In the genomic region with DNA sequence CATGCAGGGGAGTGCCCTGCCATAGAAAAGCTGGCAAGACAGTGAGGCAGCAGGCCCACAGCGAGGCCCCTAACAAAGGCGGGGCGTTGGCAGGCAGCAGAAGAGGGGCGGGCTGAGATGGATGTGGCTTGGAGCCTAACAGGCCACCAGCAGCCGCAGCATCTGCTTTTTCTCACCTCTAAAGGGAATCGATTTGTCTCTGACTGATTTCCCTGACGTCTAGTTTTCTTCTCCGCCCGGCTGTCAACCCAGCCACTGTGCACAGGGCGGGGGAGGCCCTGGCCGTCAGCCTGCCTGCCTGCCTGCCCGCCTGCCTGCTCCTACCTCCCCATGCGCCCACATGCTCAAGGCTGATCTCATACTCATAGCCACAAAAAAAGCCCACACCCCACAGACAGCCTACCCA, we compare ENCODE assay signal across 8 mouse cellular contexts. TPM values are rescaled to one million over a fixed set of nuclear protein-coding genes. Genes with fewer than 3 reads are reported as not detected.
A peak's percentile ranks its signal among the peaks of the same experiment; 100 is the strongest.
DNase-seq lines count a peak whose midpoint lies in the region; TF ChIP-seq lines count a peak whose summit lies in the region.

No protein-coding gene starts in this region.

- no peak for TF ChIP-seq CTCF in layer of hippocampus, adult 2 months (conservative IDR thresholded peaks at IDR 0.05)

- intact Hi-C loops in heart, postnatal 25 days (cut with DNase I) = no loop called here

- no peak overlapping the region for H3K4me3 ChIP-seq in layer of hippocampus, adult 2 months

- H3K27ac ChIP-seq in layer of hippocampus, adult 2 months = peak overlapping the region; percentile 82

- DNase-seq in heart, adult 11 months = peak; percentile 94
- no peak for DNase-seq in heart, postnatal 25 days (ENCODE audit: low spot score)
- peak; percentile 78 to 79 for DNase-seq in cerebellum, postnatal 14 days
- DNase-seq in frontal cortex, postnatal 36 days (ENCODE audit: low spot score in 2 of 2) = peak; percentile 56 to 58
- DNase-seq in layer of hippocampus, adult 2 months (ENCODE audit: low spot score in 2 of 2) = peak; percentile 72 to 87
- DNase-seq in lung, postnatal 14 days = peak; percentile 32
- DNase-seq in right cerebral cortex, adult 2 months (ENCODE audit: low spot score in 2 of 2) = peak; percentile 61 to 66
- no peak for DNase-seq in kidney, adult 18-20 months

RNA-seq across cellular contexts. Expression of a gene that starts 37.4 kb away (rescaled TPM):
- total RNA-seq in heart, postnatal 25 days (2021) = 10 to 100 TPM; 40.2 to 49.9 TPM
- 10 to 100 TPM; 87.7 to 99.3 TPM for total RNA-seq in layer of hippocampus, adult 2 months (2021)

Comparison
In these comparisons a context has a peak if more than half of its experiments do, and no peak if none do; other contexts are left out.
1. DNase-seq: peak in heart, adult 11 months (single experiment), cerebellum, postnatal 14 days (2 of 2), frontal cortex, postnatal 36 days (2 of 2), layer of hippocampus, adult 2 months (2 of 2), lung, postnatal 14 days (single experiment) and right cerebral cortex, adult 2 months (2 of 2); none in heart, postnatal 25 days (single experiment) and kidney, adult 18-20 months (single experiment).